Mouse (Mus musculus) stomach, embryonic 16.5 days (tissue): Measurements from ENCODE around the gene Plvap. TPM values are rescaled to one million over a fixed set of nuclear protein-coding genes. Genes with fewer than 3 reads are reported as not detected.
"Not testable (repeated sequence)": the region's sequence is repeated elsewhere in the genome, so short reads cannot be mapped to it uniquely, and the experiment has no call there.

Experiments used
- ATAC-seq: fragments of 200-750 bp; cut with Nextera tagmentation; 2 replicates; pipeline ENCODE4 v1.8.0; 2017; ENCODE audit warnings: moderate number of reproducible peaks, moderate TSS enrichment; ENCODE audit not compliant: insufficient read depth, low FRiP score
- H3K27ac ChIP-seq: fragments of 300-500 bp; sonication (generic); 2 replicates; pipeline ENCODE4 v1.5.1; 2014; ENCODE audit warnings: low read length
- H3K27me3 ChIP-seq: fragments of 300-500 bp; sonication (generic); 2 replicates; pipeline ENCODE4 v1.6.1; 2014; ENCODE audit warnings: low read length, control low read depth, mixed read lengths; ENCODE audit not compliant: control insufficient read depth, insufficient read depth
- H3K36me3 ChIP-seq: fragments of 300-500 bp; sonication (generic); 2 replicates; pipeline ENCODE4 v1.6.1; 2014; ENCODE audit warnings: low read length; ENCODE audit not compliant: control insufficient read depth, insufficient read depth
- H3K4me1 ChIP-seq: fragments of 300-500 bp; sonication (generic); 2 replicates; pipeline ENCODE4 v1.6.1; 2014; ENCODE audit warnings: low read length, control low read depth, mixed read lengths; ENCODE audit not compliant: control insufficient read depth, insufficient read depth
- H3K4me2 ChIP-seq: fragments of 300-500 bp; sonication (generic); 2 replicates; pipeline ENCODE4 v1.6.1; 2014; ENCODE audit warnings: low read depth, low read length, mixed read lengths
- H3K4me3 ChIP-seq: fragments of 300-500 bp; sonication (generic); replicated peaks from 2 replicates; pipeline ENCODE4 v1.5.1; 2014; ENCODE audit warnings: mild to moderate bottlenecking, low read length
- H3K9ac ChIP-seq: fragments of 300-500 bp; sonication (generic); 2 replicates; pipeline ENCODE4 v1.6.1; 2014; ENCODE audit warnings: low read length
- H3K9me3 ChIP-seq: fragments of 300-500 bp; sonication (generic); replicated peaks from 2 replicates; pipeline ENCODE4 v1.6.1; 2016; ENCODE audit warnings: low read length, control low read depth; ENCODE audit not compliant: control insufficient read depth
- WGBS: fragments of 180-500 bp; shearing (Covaris S2); extraction: QIAGEN DNeasy Blood & Tissue Kit; methylation state at CpG from one replicate; pipeline ENCODE4 v1.1.7; 2014; 5-methylcytosine and 5-hydroxymethylcytosine counted together
- polyA plus RNA-seq: library from polyadenylated mRNA; unstranded; fragments of >200 nt; fragmentation: Nextera tagmentation; extraction: Ambion mirVana; gene quantifications from 2 replicates; pipeline ENCODE4 v1.2.1, GENCODE M21; 2015

Gene Plvap
- polyA plus RNA-seq, 1 experiment from 2014 or later, result 81.8 TPM

DNA sequence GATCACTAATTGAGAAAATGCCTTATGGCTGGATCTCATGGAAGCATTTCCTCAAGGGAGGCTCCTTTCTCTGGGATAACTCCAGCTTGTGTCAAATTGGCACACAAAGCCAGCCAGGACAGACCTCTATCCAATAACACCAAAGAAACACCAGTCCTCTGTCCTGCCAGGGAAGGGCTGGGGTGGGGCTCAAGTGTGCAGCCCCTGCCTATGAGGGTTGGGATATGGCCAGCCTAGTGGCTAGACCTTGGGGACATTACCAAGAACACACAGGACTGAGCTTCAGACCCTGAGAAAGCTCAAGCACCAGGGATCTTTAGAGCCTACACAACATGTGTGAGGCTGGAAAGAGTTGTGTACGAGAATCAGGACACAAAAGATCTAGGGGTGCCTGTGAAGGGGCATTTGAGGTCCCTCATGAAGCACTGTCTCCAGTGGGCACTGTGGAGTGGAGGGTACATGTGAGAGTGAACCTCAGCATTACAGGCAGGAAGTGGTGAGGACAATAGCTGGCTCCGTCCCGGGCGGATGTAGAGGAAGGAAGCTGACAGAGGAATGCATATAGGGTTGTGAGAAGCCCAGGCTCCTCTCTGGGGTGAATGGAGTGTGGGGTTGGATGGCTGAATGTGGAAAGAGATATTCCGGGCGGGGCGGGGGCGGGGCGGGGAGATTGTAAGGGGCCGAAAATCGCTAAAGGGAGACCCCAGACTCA, 17.0 kb upstream of the Plvap start:
- WGBS, result 71% methylated on average over 11 of the region's 11 CpGs
- no peak overlapping the region for H3K4me2 ChIP-seq
- H3K4me1 ChIP-seq, result peaks cover 19% of the 10 kb centered on the region; the same call in 1 of the 2 replicates
- H3K9me3 ChIP-seq, result no peaks in the 10 kb centered on the region
- no peak overlapping the region for H3K9ac ChIP-seq
- H3K27me3 ChIP-seq, result peaks cover 12% of the 10 kb centered on the region
- peak; percentile 42; the same call in 1 of the 2 replicates for ATAC-seq
- peak overlapping the region; percentile 76 for H3K27ac ChIP-seq
- H3K4me3 ChIP-seq, result no peak overlapping the region
- H3K36me3 ChIP-seq, result no peaks in the 10 kb centered on the region

DNA sequence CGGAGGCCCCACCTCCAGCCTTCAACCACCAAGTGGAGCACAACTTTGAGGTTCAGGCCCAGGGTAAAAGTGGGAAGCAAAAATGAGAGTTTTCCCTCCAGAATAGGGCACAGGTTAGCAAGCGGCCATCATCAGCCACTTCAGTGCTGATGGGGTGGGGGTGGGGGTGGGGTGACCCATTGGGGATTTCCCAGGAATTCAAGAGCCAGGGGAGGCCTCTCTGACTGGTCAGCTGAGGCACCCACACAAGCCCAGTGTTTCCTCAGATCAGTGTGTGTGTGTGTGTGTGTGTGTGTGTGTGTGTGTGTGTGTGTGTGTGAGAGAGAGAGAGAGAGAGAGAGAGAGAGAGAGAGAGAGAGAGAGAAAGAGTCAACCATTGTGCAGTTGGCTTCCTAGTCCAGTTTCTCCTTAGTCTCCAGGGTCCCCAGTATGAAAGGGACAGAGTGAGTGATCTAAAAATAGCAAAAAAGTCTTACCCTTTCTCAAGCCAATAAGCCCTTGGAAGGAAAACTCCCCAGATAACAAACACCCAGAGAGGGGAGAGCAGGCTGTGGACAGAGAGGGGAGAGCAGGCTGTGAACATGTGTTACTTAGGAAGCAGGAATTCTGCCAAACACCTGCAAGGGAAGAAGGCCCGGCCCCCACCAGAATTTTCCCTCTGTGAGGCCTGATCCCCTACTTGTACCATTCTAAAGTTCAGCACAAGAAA, 15.8 kb upstream of the Plvap start:
- H3K27ac ChIP-seq, result peak overlapping the region; percentile 3
- no peak for ATAC-seq
- WGBS, result 60% methylated on average over 3 of the region's 3 CpGs

GRCm38 (mm10) chr8:71526272-71526671, 14.7 kb upstream of the Plvap start:
- H3K27me3 ChIP-seq, result peaks cover 12% of the 10 kb centered on the region
- no peak overlapping the region for H3K4me3 ChIP-seq
- no peak for ATAC-seq
- no peaks in the 10 kb centered on the region for H3K36me3 ChIP-seq
- no peak overlapping the region for H3K9ac ChIP-seq
- no peaks in the 10 kb centered on the region for H3K9me3 ChIP-seq
- no peak overlapping the region for H3K4me2 ChIP-seq
- 21% methylated on average over 6 of the region's 6 CpGs for WGBS
- peaks cover 19% of the 10 kb centered on the region; the same call in 1 of the 2 replicates for H3K4me1 ChIP-seq
- no peak overlapping the region; the same call in 1 of the 2 replicates for H3K27ac ChIP-seq

More for the DNA sequence above, 15.8 kb upstream of the Plvap start:
- Histone ChIP-seq H3K27me3 (peaks cover 12% of the 10 kb centered on the region), H3K9ac (no peak overlapping the region), H3K4me1 (peaks cover 19% of the 10 kb centered on the region; the same call in 1 of the 2 replicates), H3K9me3 (no peaks in the 10 kb centered on the region), H3K4me3 (no peak overlapping the region), H3K36me3 (no peaks in the 10 kb centered on the region), H3K4me2 (no peak overlapping the region)

- Histone ChIP-seq H3K9ac (peak within 1 kb of the TSS; percentile 60), H3K36me3 (no peaks in the 10 kb centered on the region), H3K27ac (peak within 1 kb of the TSS; percentile 3; the same call in 1 of the 2 replicates), H3K4me3 (peak within 1 kb of the TSS; percentile 11; the same call in 1 of the 2 replicates), H3K4me2 (peak within 1 kb of the TSS; percentile 21; the same call in 1 of the 2 replicates), H3K27me3 (peaks cover 12% of the 10 kb centered on the region), H3K4me1 (peaks cover 19% of the 10 kb centered on the region; the same call in 1 of the 2 replicates), H3K9me3 (no peaks in the 10 kb centered on the region)
- WGBS, result 24% methylated on average over 46 of the region's 46 CpGs
- no peak for ATAC-seq
These were observed 13.9 kb upstream of the Plvap start, which contains the start of gene Ccdc194 for GRCm38 (mm10) chr8:71525226-71526050. TSS of gene Ccdc194 (minus strand) at chr8:71525711.

DNA sequence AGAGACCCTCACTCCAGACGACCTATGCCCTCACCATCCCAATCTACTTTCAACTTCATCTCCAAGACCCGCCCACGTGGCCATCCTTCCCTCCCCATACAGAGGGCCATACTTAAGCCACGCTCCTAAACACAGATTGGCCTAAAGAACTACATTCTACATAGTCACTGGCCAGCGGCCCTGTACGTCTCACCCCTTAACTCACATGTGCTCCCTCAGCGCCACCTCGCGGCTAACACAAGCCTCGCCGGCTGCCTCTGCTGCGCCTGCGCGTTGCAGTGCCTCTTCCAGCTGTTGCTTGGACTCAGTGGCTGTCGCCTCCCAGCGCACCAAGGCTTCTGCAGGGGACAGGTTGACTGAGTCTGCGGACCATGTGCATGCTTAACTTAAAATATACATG, 10.1 kb upstream of the Plvap start:
- H3K27me3 ChIP-seq, result peaks cover 12% of the 10 kb centered on the region
- peak overlapping the region; percentile 34 for H3K4me2 ChIP-seq
- peak overlapping the region; percentile 11 for H3K9ac ChIP-seq
- WGBS, result 6% methylated on average over 17 of the region's 17 CpGs
- no peaks in the 10 kb centered on the region for H3K36me3 ChIP-seq
- ATAC-seq, result peak; percentile 89
- H3K4me3 ChIP-seq, result no peak overlapping the region
- H3K4me1 ChIP-seq, result peaks cover 7% of the 10 kb centered on the region; the same call in 1 of the 2 replicates
- no peak overlapping the region for H3K27ac ChIP-seq
- H3K9me3 ChIP-seq, result no peaks in the 10 kb centered on the region

DNA sequence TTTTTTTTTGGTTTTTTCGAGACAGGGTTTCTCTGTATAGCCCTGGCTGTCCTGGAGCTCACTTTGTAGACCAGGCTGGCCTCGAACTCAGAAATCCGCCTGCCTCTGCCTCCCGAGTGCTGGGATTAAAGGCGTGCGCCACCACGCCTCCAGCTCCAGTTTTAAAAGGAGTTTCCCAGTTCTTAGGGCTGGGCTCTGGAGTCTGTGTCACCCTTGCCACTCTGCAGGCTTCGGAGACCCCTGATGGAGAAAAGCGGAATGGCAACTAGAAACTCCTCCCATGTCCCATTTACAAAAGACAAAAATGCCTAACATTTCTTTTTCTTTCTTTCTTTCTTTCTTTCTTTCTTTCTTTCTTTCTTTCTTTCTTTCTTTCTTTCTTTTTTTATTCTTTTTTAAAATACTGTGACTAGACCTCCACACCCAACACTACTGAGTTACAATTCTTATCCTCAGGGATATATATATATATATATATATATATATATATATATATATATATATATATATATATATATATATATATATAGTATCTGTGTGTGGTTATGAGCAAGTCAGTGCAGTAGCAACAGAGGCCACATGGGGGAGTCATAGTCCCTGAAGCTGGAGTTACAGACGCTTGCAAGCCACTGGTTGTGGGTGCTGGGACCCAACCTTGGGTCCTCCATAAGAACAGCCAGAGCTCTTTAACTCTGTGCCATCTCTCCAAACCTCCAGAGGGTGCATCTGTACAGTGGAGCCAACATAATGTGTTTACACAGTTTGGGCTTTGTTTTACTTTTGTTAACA, 7.7 kb upstream of the Plvap start:
- ATAC-seq, H3K4me3 ChIP-seq, H3K4me2 ChIP-seq, H3K9ac ChIP-seq, H3K9me3 ChIP-seq, H3K4me1 ChIP-seq, H3K36me3 ChIP-seq, H3K27me3 ChIP-seq, H3K27ac ChIP-seq: not testable (repeated sequence)
- 49% methylated on average over 9 of the region's 10 CpGs for WGBS

DNA sequence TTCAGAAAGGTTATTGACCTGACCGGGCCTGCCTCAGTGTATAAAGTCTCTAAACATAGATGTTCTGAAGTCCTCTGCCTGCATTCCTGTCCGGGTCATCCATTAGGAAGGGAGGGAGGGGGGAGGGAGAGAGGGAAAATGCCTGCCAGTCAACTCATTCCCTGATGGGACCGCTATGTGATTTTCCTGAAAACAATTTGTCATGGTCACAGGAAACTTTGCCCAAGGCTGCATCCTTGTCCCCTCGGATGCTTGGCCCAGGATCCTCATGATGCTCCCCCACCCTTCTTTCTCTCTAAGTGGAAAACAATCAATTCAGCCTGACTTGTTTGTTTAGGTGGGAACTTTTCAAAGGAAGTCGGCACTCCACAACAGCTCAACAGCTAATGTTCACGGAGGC, 5.2 kb upstream of the Plvap start:
- WGBS, result 7% methylated on average over 6 of the region's 6 CpGs
- no peak for ATAC-seq
- Histone ChIP-seq H3K27ac (no peak overlapping the region), H3K4me2 (no peak overlapping the region), H3K9ac (no peak overlapping the region), H3K9me3 (no peaks in the 10 kb centered on the region), H3K4me1 (no peaks in the 10 kb centered on the region), H3K4me3 (no peak overlapping the region), H3K27me3 (no peaks in the 10 kb centered on the region), H3K36me3 (no peaks in the 10 kb centered on the region)

GRCm38 (mm10) chr8:71515043-71515442, 3.5 kb upstream of the Plvap start:
- no peak for ATAC-seq

More at GRCm38 (mm10) chr8:71515043-71515442, 3.5 kb upstream of the Plvap start:
- Histone ChIP-seq H3K4me2 (no peak overlapping the region), H3K4me3 (no peak overlapping the region), H3K9ac (no peak overlapping the region), H3K4me1 (no peaks in the 10 kb centered on the region), H3K9me3 (no peaks in the 10 kb centered on the region), H3K36me3 (no peaks in the 10 kb centered on the region), H3K27me3 (no peaks in the 10 kb centered on the region), H3K27ac (no peak overlapping the region)
- WGBS, result 64% methylated on average over 5 of the region's 5 CpGs
